Mouse (Mus musculus) stomach, embryonic 16.5 days (tissue): Measurements from ENCODE around the gene Rgs17. TPM values are rescaled to one million over a fixed set of nuclear protein-coding genes. Genes with fewer than 3 reads are reported as not detected.
A peak's percentile ranks its signal among the peaks of the same experiment; 100 is the strongest.

Experiments
- ATAC-seq: fragments of 200-750 bp; cut with Nextera tagmentation; 2 replicates; pipeline ENCODE4 v1.8.0; 2017; ENCODE audit warnings: moderate number of reproducible peaks, moderate TSS enrichment; ENCODE audit not compliant: insufficient read depth, low FRiP score
- H3K27ac ChIP-seq: fragments of 300-500 bp; sonication (generic); 2 replicates; pipeline ENCODE4 v1.5.1; 2014; ENCODE audit warnings: low read length
- H3K27me3 ChIP-seq: fragments of 300-500 bp; sonication (generic); 2 replicates; pipeline ENCODE4 v1.6.1; 2014; ENCODE audit warnings: low read length, control low read depth, mixed read lengths; ENCODE audit not compliant: control insufficient read depth, insufficient read depth
- H3K36me3 ChIP-seq: fragments of 300-500 bp; sonication (generic); 2 replicates; pipeline ENCODE4 v1.6.1; 2014; ENCODE audit warnings: low read length; ENCODE audit not compliant: control insufficient read depth, insufficient read depth
- H3K4me1 ChIP-seq: fragments of 300-500 bp; sonication (generic); 2 replicates; pipeline ENCODE4 v1.6.1; 2014; ENCODE audit warnings: low read length, control low read depth, mixed read lengths; ENCODE audit not compliant: control insufficient read depth, insufficient read depth
- H3K4me2 ChIP-seq: fragments of 300-500 bp; sonication (generic); 2 replicates; pipeline ENCODE4 v1.6.1; 2014; ENCODE audit warnings: low read depth, low read length, mixed read lengths
- H3K4me3 ChIP-seq: fragments of 300-500 bp; sonication (generic); replicated peaks from 2 replicates; pipeline ENCODE4 v1.5.1; 2014; ENCODE audit warnings: mild to moderate bottlenecking, low read length
- H3K9ac ChIP-seq: fragments of 300-500 bp; sonication (generic); 2 replicates; pipeline ENCODE4 v1.6.1; 2014; ENCODE audit warnings: low read length
- H3K9me3 ChIP-seq: fragments of 300-500 bp; sonication (generic); replicated peaks from 2 replicates; pipeline ENCODE4 v1.6.1; 2016; ENCODE audit warnings: low read length, control low read depth; ENCODE audit not compliant: control insufficient read depth
- WGBS: fragments of 180-500 bp; shearing (Covaris S2); extraction: QIAGEN DNeasy Blood & Tissue Kit; methylation state at CpG from one replicate; pipeline ENCODE4 v1.1.7; 2014; 5-methylcytosine and 5-hydroxymethylcytosine counted together
- polyA plus RNA-seq: library from polyadenylated mRNA; unstranded; fragments of >200 nt; fragmentation: Nextera tagmentation; extraction: Ambion mirVana; gene quantifications from 2 replicates; pipeline ENCODE4 v1.2.1, GENCODE M21; 2015

Rgs17 gene
- polyA plus RNA-seq, 1 experiment from 2014 or later, result 3.2 TPM

DNA sequence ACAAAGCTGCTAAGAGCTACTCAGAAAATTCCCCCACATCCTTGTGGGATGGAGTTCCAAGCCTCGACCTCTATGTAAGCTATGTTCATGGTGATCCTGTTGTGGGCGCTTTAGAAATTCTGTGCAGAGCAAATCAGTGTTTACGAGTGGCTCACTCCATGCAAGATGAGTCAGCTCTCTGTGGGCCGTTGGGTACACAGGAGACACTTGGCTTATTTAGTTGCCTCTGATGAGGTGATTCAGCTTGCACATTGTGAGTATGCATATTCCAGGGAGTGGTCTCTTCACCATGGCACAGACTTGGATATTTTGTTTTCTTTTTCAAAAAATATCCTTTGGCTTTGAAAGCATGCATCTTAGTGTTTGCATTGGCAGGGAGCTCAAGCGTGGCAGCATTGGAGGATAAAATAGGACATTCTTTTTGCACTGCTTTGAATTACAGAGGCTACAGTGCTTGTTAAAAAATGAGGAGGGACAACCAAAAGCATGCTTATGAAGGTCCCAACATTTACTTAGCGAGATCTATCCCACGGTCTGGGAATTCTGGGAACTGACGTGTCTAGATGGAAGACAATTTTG, 68.8 kb downstream of the Rgs17 start:
- ATAC-seq, result no peak
- H3K4me3 ChIP-seq, result no peak overlapping the region
- H3K27ac ChIP-seq, result no peak overlapping the region
- no peak overlapping the region for H3K4me2 ChIP-seq
- H3K27me3 ChIP-seq, result no peaks in the 10 kb centered on the region
- no peaks in the 10 kb centered on the region for H3K9me3 ChIP-seq
- 79% methylated on average over 8 of the region's 8 CpGs for WGBS
- no peak overlapping the region for H3K9ac ChIP-seq
- H3K4me1 ChIP-seq, result no peaks in the 10 kb centered on the region
- H3K36me3 ChIP-seq, result no peaks in the 10 kb centered on the region

GRCm38 (mm10) chr10:5846939-5847338, 75.3 kb downstream of the Rgs17 start:
- no peaks in the 10 kb centered on the region for H3K9me3 ChIP-seq
- H3K36me3 ChIP-seq, result no peaks in the 10 kb centered on the region
- H3K4me2 ChIP-seq, result no peak overlapping the region
- WGBS, result 31% methylated on average over 2 of the region's 2 CpGs
- no peak overlapping the region for H3K27ac ChIP-seq
- H3K27me3 ChIP-seq, result no peaks in the 10 kb centered on the region
- no peak overlapping the region for H3K9ac ChIP-seq
- ATAC-seq, result no peak
- H3K4me1 ChIP-seq, result no peaks in the 10 kb centered on the region
- H3K4me3 ChIP-seq, result no peak overlapping the region

DNA sequence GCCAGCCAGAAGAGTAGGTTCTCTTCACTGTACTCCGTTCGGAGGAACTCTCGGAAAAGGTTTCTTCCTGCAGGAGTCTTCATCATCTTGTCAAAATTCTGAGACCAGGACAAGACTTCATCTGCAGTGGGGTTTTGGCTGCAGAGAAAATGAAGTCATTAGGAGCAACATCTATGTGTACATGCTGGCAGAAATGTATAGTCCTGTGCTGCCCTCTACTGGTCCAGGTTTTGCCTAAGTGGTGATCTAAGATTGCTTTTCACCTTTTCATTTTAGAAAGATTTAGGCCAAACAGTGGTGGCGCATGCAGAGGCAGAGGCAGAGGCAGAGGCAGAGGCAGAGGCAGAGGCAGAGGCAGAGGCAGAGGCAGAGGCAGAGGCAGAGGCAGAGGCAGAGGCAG, 80.8 kb downstream of the Rgs17 start:
- 66% methylated on average over 4 of the region's 4 CpGs for WGBS
- Histone ChIP-seq H3K36me3 (no peaks in the 10 kb centered on the region), H3K27me3 (no peaks in the 10 kb centered on the region), H3K9ac (no peak overlapping the region), H3K4me3 (no peak overlapping the region), H3K9me3 (no peaks in the 10 kb centered on the region), H3K27ac (no peak overlapping the region), H3K4me2 (no peak overlapping the region), H3K4me1 (no peaks in the 10 kb centered on the region)
- no peak for ATAC-seq

DNA sequence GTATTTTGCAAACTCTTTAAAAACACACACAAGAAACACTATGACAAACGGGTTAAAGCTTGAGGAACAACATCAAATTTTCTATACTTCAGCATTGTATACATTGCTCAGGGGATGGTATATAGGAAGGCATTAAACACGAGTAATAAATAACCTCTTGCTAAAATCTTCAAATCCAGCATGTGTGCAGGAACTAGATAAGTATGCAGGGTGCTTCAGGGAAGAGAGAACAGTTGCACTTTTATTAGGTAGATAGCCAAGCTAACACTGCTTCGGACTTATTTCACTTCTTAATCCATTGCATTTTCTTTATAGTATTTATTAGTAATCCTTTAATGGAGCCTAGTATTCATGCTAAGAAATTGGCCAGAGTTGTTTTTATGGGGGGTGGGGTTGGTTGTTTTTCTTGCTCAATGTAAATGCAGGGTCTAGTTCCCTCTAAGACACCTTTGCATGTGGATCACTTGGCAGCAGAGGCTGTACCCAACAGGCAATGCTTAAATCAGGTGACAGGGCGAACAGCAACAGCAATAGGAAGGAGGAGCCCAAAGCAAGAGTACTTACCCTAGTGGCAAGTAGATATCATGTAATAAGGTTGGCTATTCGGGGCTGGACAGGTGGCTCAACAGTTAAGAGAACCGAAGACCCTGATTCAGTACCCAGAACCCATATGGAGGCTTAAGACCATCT, 95.7 kb downstream of the Rgs17 start:
- H3K27ac ChIP-seq, result no peak overlapping the region
- peaks cover 13% of the 10 kb centered on the region for H3K4me1 ChIP-seq
- ATAC-seq, result no peak
- no peaks in the 10 kb centered on the region for H3K27me3 ChIP-seq
- no peaks in the 10 kb centered on the region for H3K9me3 ChIP-seq
- H3K9ac ChIP-seq, result no peak overlapping the region
- H3K4me3 ChIP-seq, result no peak overlapping the region
- 72% methylated on average over 6 of the region's 6 CpGs for WGBS
- H3K4me2 ChIP-seq, result no peak overlapping the region
- no peaks in the 10 kb centered on the region for H3K36me3 ChIP-seq

- H3K9me3 ChIP-seq, result no peaks in the 10 kb centered on the region
- no peak for ATAC-seq
- H3K36me3 ChIP-seq, result no peaks in the 10 kb centered on the region
- no peaks in the 10 kb centered on the region for H3K27me3 ChIP-seq
- H3K4me3 ChIP-seq, result peak overlapping the region; percentile 97
- peak overlapping the region; percentile 60 for H3K9ac ChIP-seq
- peak overlapping the region; percentile 82 for H3K4me2 ChIP-seq
- WGBS, result under 1% methylated on average over 3 of the region's 3 CpGs
- H3K4me1 ChIP-seq, result peaks cover 15% of the 10 kb centered on the region
- peak overlapping the region; percentile 94 for H3K27ac ChIP-seq
Observed at GRCm38 (mm10) chr10:5824779-5825178, 97.4 kb downstream of the Rgs17 start.

GRCm38 (mm10) chr10:5823740-5824491, 98.3 kb downstream of the Rgs17 start, which contains the start of gene Mtrf1l:
Gene Mtrf1l (minus strand): TSS chr10:5823910.
- Histone ChIP-seq H3K9me3 (no peaks in the 10 kb centered on the region), H3K4me3 (peak within 1 kb of the TSS; percentile 97), H3K27ac (peak within 1 kb of the TSS; percentile 96), H3K4me2 (peak within 1 kb of the TSS; percentile 82), H3K4me1 (peaks cover 15% of the 10 kb centered on the region), H3K9ac (peak within 1 kb of the TSS; percentile 99), H3K27me3 (no peaks in the 10 kb centered on the region), H3K36me3 (peaks cover 7% of the 10 kb centered on the region; the same call in 1 of the 2 replicates)
- under 1% methylated on average over 47 of the region's 47 CpGs for WGBS
- peak; percentile 96 for ATAC-seq

- H3K9me3 ChIP-seq, result no peaks in the 10 kb centered on the region
- H3K27ac ChIP-seq, result peak overlapping the region; percentile 96
- peak overlapping the region; percentile 99 for H3K9ac ChIP-seq
- ATAC-seq, result no peak; the same call in 1 of the 2 replicates
- peak overlapping the region; percentile 97 for H3K4me3 ChIP-seq
- peak overlapping the region; percentile 60 for H3K4me2 ChIP-seq
- H3K27me3 ChIP-seq, result no peaks in the 10 kb centered on the region
- peaks cover 15% of the 10 kb centered on the region for H3K4me1 ChIP-seq
- peaks cover 12% of the 10 kb centered on the region for H3K36me3 ChIP-seq
- WGBS, result under 1% methylated on average over 37 of the region's 37 CpGs
Observed at GRCm38 (mm10) chr10:5823291-5823739, 98.9 kb downstream of the Rgs17 start.

- Histone ChIP-seq H3K27me3 (no peaks in the 10 kb centered on the region), H3K9me3 (no peaks in the 10 kb centered on the region), H3K4me3 (no peak overlapping the region), H3K4me1 (peaks cover 15% of the 10 kb centered on the region), H3K27ac (no peak overlapping the region), H3K9ac (no peak overlapping the region), H3K4me2 (no peak overlapping the region), H3K36me3 (peaks cover 42% of the 10 kb centered on the region)
- WGBS, result 91% methylated on average over 3 of the region's 3 CpGs
- ATAC-seq, result no peak
Observed at GRCm38 (mm10) chr10:5818772-5819171, 103.4 kb downstream of the Rgs17 start.

DNA sequence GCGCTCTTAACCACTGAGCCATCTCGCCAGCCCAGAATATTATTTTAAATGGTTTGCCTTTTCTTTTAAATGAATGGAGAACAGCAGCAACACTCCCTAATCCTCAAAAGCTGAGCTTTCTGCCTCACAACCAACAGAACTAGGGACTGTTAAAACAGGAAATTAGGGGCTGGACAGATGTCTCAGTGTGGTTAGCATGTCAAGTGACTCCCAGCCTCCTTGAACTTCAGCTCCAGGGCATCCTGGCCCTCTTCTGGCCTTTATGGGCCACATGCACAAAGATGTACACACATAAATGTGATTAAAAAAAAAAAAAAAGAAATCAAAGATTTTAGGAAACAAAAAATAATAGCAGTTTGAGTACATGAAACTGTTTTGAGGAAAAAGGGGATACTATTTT, 106.2 kb downstream of the Rgs17 start:
- 97% methylated on average over 2 of the region's 2 CpGs for WGBS
- H3K4me3 ChIP-seq, result no peak overlapping the region
- ATAC-seq, result no peak
- H3K9me3 ChIP-seq, result no peaks in the 10 kb centered on the region
- no peak overlapping the region for H3K27ac ChIP-seq
- no peak overlapping the region for H3K9ac ChIP-seq
- no peak overlapping the region for H3K4me2 ChIP-seq
- H3K4me1 ChIP-seq, result peaks cover 3% of the 10 kb centered on the region; the same call in 1 of the 2 replicates
- H3K27me3 ChIP-seq, result no peaks in the 10 kb centered on the region
- peaks cover 60% of the 10 kb centered on the region for H3K36me3 ChIP-seq
